Mouse (Mus musculus): ENCODE data around the gene B3gnt8.

- TF ChIP-seq MAFK (IDR thresholded peaks at IDR 0.05; ENCODE audit: insufficient read depth, low read depth, low read length): no peak
- no peak for TF ChIP-seq ZC3H11A (IDR thresholded peaks at IDR 0.05; ENCODE audit: borderline replicate concordance, low read depth, low read length)
- TF ChIP-seq HCFC1 (IDR thresholded peaks at IDR 0.05; ENCODE audit: borderline replicate concordance, insufficient read depth, low read length): no peak
- TF ChIP-seq CHD2 (IDR thresholded peaks at IDR 0.05; ENCODE audit: low read depth, low read length): no peak
- TF ChIP-seq ZNF384 (IDR thresholded peaks at IDR 0.05; ENCODE audit: low read depth, low read length): no peak
Observed at GRCm38 (mm10) chr7:25637099-25637498, 10.6 kb downstream of the B3gnt8 start.

Measured in ES-E14 (cell line).